Mouse (Mus musculus) CH12.LX (cell line): ENCODE data around the gene Gdf9. TPM values are rescaled to one million over a fixed set of nuclear protein-coding genes. Genes with fewer than 3 reads are reported as not detected.

Experiments used
- DNase-seq: peaks from one replicate; pipeline ENCODE4 v3.0.0-alpha.2; 2013; ENCODE audit errors: extremely low read depth
- H3K27ac ChIP-seq: 2 replicates; pipeline ENCODE4 v1.5.1; 2012; ENCODE audit warnings: low read depth, mild to moderate bottlenecking, control low read depth, moderate library complexity; ENCODE audit not compliant: insufficient read depth
- H3K27me3 ChIP-seq: replicated peaks from 2 replicates; pipeline ENCODE3; 2012; ENCODE audit warnings: inconsistent platforms
- H3K36me3 ChIP-seq, 2 experiments: replicated peaks in 1 of 2; 2 replicates each; pipeline versions ENCODE3 to v1.6.1; 2012; ENCODE audit warnings: inconsistent platforms in 1 of 2, low read length in 1 of 2, mild to moderate bottlenecking in 1 of 2, mixed read lengths in 1 of 2, moderate library complexity in 1 of 2; ENCODE audit not compliant: control insufficient read depth in 1 of 2, insufficient read depth in 1 of 2
- H3K4me1 ChIP-seq, 2 experiments: 2 replicates each; pipeline ENCODE4 v1.6.1; 2012; ENCODE audit warnings: inconsistent platforms in 1 of 2, moderate library complexity in 1 of 2; ENCODE audit not compliant: insufficient read depth in 2 of 2, control insufficient read depth in 1 of 2
- H3K4me2 ChIP-seq: 2 replicates; pipeline ENCODE4 v1.6.1; 2012; ENCODE audit warnings: low read depth, mild to moderate bottlenecking, control low read depth; ENCODE audit not compliant: poor library complexity, insufficient read depth, severe bottlenecking
- H3K4me3 ChIP-seq, 3 experiments: fragments of 150-350 bp in 1 of 3; sonication (generic) in 1 of 3; replicated peaks in 1 of 3; 2 replicates each; pipeline versions ENCODE3 to v1.5.1; 2011 to 2012; ENCODE audit warnings: low read depth in 2 of 3, low read length in 2 of 3, mild to moderate bottlenecking in 2 of 3, moderate library complexity in 2 of 3, control low read depth in 1 of 3, improper control_type of control experiment in 1 of 3, inconsistent platforms in 1 of 3, mixed read lengths in 1 of 3; ENCODE audit not compliant: poor library complexity in 1 of 3
- H3K79me2 ChIP-seq: replicated peaks from 2 replicates; pipeline ENCODE4 v1.6.1; 2012; ENCODE audit warnings: mild to moderate bottlenecking, moderate library complexity; ENCODE audit not compliant: control insufficient read depth, poor library complexity, insufficient read depth, severe bottlenecking; ENCODE audit errors: extremely low read depth
- H3K9ac ChIP-seq: 2 replicates; pipeline ENCODE4 v1.6.1; 2012; ENCODE audit warnings: low read depth, mild to moderate bottlenecking, control low read depth, moderate library complexity; ENCODE audit not compliant: insufficient read depth
- H3K9me3 ChIP-seq: replicated peaks from 2 replicates; pipeline ENCODE3; 2012; ENCODE audit warnings: low read length, inconsistent platforms, mixed read lengths
- BHLHE40 ChIP-seq: IDR thresholded peaks from 2 replicates; pipeline ENCODE4 v1.6.1; 2011; ENCODE audit warnings: mild to moderate bottlenecking, low read depth, low read length, improper control_type of control experiment
- CHD1 ChIP-seq: IDR thresholded peaks from 2 replicates; pipeline ENCODE4 v1.6.1; 2012; ENCODE audit warnings: low read depth, low read length, improper control_type of control experiment, inconsistent platforms
- CTCF ChIP-seq, 2 experiments: IDR thresholded peaks in 1 of 2; conservative IDR thresholded peaks in 1 of 2; 2 replicates each; pipeline ENCODE4 v1.5.1; 2011 to 2012; ENCODE audit warnings: low read depth in 2 of 2, low read length in 2 of 2, improper control_type of control experiment in 1 of 2, inconsistent platforms in 1 of 2, mild to moderate bottlenecking in 1 of 2, moderate library complexity in 1 of 2
- E2F4 ChIP-seq: IDR thresholded peaks from 2 replicates; pipeline ENCODE4 v1.6.1; 2011; ENCODE audit warnings: low read depth, low read length, improper control_type of control experiment; ENCODE audit not compliant: insufficient replicate concordance
- ETS1 ChIP-seq: conservative IDR thresholded peaks from 2 replicates; pipeline ENCODE4 v1.6.1; 2012; ENCODE audit warnings: low read depth, mild to moderate bottlenecking, inconsistent platforms, low read length, improper control_type of control experiment, moderate library complexity
- HCFC1 ChIP-seq: IDR thresholded peaks from 2 replicates; pipeline ENCODE4 v1.6.1; 2012; ENCODE audit warnings: low read depth, mild to moderate bottlenecking, inconsistent platforms, low read length, improper control_type of control experiment
- IRF4 ChIP-seq: IDR thresholded peaks from 2 replicates; pipeline ENCODE4 v1.6.1; 2014; ENCODE audit warnings: low read depth, mild to moderate bottlenecking, inconsistent platforms, low read length, improper control_type of control experiment
- KAT2A ChIP-seq: IDR thresholded peaks from 2 replicates; pipeline ENCODE4 v1.6.1; 2012; ENCODE audit warnings: low read length, improper control_type of control experiment, inconsistent platforms; ENCODE audit not compliant: insufficient replicate concordance
- MAX ChIP-seq: IDR thresholded peaks from 2 replicates; pipeline ENCODE4 v1.6.1; 2011; ENCODE audit warnings: low read length, improper control_type of control experiment
- MEF2A ChIP-seq: IDR thresholded peaks from 2 replicates; pipeline ENCODE4 v1.6.1; 2014; ENCODE audit warnings: low read depth, mild to moderate bottlenecking, inconsistent platforms, low read length, improper control_type of control experiment, borderline replicate concordance
- MXI1 ChIP-seq: IDR thresholded peaks from 2 replicates; pipeline ENCODE4 v1.6.1; 2011; ENCODE audit warnings: mild to moderate bottlenecking, low read depth, low read length, improper control_type of control experiment
- POLR2A ChIP-seq: IDR thresholded peaks from 2 replicates; pipeline ENCODE4 v1.6.1; 2011; ENCODE audit warnings: low read depth, mild to moderate bottlenecking, improper control_type of control experiment, low read length
- RAD21 ChIP-seq: IDR thresholded peaks from 2 replicates; pipeline ENCODE4 v1.6.1; 2011; ENCODE audit warnings: low read depth, mild to moderate bottlenecking, low read length, improper control_type of control experiment, moderate library complexity
- RCOR1 ChIP-seq: conservative IDR thresholded peaks from 2 replicates; pipeline ENCODE4 v1.6.1; 2012; ENCODE audit warnings: low read depth, mild to moderate bottlenecking, inconsistent platforms, low read length, improper control_type of control experiment
- SMC3 ChIP-seq: IDR thresholded peaks from 2 replicates; pipeline ENCODE4 v1.6.1; 2011; ENCODE audit warnings: low read depth, low read length, improper control_type of control experiment
- TCF12 ChIP-seq: IDR thresholded peaks from 2 replicates; pipeline ENCODE4 v1.6.1; 2014; ENCODE audit warnings: low read depth, mild to moderate bottlenecking, inconsistent platforms, low read length, improper control_type of control experiment
- UBTF ChIP-seq: IDR thresholded peaks from 2 replicates; pipeline ENCODE4 v1.6.1; 2012; ENCODE audit warnings: low read depth, mild to moderate bottlenecking, inconsistent platforms, low read length, improper control_type of control experiment, moderate library complexity
- USF1 ChIP-seq: IDR thresholded peaks from 2 replicates; pipeline ENCODE4 v1.6.1; 2014; ENCODE audit warnings: low read depth, mild to moderate bottlenecking, inconsistent platforms, low read length, improper control_type of control experiment
- ZC3H11A ChIP-seq: IDR thresholded peaks from 2 replicates; pipeline ENCODE4 v1.6.1; 2012; ENCODE audit warnings: low read depth, mild to moderate bottlenecking, inconsistent platforms, low read length, improper control_type of control experiment
- ZNF384 ChIP-seq: IDR thresholded peaks from 2 replicates; pipeline ENCODE4 v1.6.1; 2012; ENCODE audit warnings: low read depth, low read length, improper control_type of control experiment, inconsistent platforms
- dilution Hi-C: fragments of 300-500 bp; cut with MboI; formaldehyde crosslinking; loops from 2 replicates; pipeline ENCODE4 v1.14.3; 2020; ENCODE audit warnings: low sequenced_read_pairs; ENCODE audit not compliant: extremely low pct_unique_long_range_greater_than_20kb, extremely low pct_ligation_motif_present
- in situ Hi-C: fragments of 300-500 bp; cut with MboI; formaldehyde crosslinking; loops from 3 replicates; pipeline ENCODE4 v1.14.3; 2019; ENCODE audit warnings: low sequenced_read_pairs, low pct_ligation_motif_present, low pct_unique_long_range_greater_than_20kb, mixed read lengths
- polyA plus RNA-seq: library from polyadenylated mRNA; unstranded; fragments of >175 nt; gene quantifications from 2 replicates; pipeline ENCODE4 v1.2.1, GENCODE M21; 2012; ENCODE audit warnings: low read depth; ENCODE audit not compliant: insufficient read length
- total RNA-seq, 2 experiments: library from RNA; depleted of rRNA; stranded (reverse); fragments of 300-350 nt in 1 of 2; fragments of >200 nt in 1 of 2; gene quantifications; 2 replicates each; pipeline ENCODE4 v1.2.3; 2012 to 2014

Gene Gdf9
- total and polyA plus RNA-seq, 3 experiments: 0.13 to 0.16 TPM; not detected in 1

DNA sequence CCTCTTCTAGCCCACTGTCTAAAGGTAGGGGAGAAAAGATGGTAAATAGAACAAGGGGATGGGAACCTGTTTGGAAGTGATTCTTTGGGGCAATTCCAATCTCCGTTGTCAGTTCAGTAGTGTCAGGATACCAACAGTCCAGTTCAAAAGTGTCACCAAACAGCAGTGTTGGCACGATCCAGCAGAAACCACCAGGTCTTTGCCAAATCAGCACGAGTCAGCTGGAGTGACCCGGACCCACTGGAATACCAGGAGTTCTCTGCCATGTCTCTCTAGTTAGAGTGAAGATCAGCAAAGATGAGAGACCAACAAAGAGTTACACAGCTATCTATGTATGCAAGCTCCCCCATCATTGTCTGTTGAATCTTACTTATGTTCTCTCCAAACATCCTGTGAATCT, 17.0 kb upstream of the Gdf9 start:
- in situ Hi-C loops (no loop called here), dilution Hi-C loops (no loop called here)
- peaks cover 76 to 97% of the 10 kb centered on the region in 2 experiments for H3K36me3 ChIP-seq
- no peak overlapping the region for H3K4me3 ChIP-seq
- no peaks in the 10 kb centered on the region for H3K27me3 ChIP-seq
- no peak overlapping the region for H3K4me2 ChIP-seq
- no peak for TF ChIP-seq ETS1
- no peak overlapping the region for H3K27ac ChIP-seq
- H3K4me1 ChIP-seq: no peaks in the 10 kb centered on the region
- no peak for DNase-seq
- no peak overlapping the region for H3K9ac ChIP-seq
- H3K79me2 ChIP-seq: no peaks in the 10 kb centered on the region; the same call in 1 of the 2 replicates
- H3K9me3 ChIP-seq: no peaks in the 10 kb centered on the region

DNA sequence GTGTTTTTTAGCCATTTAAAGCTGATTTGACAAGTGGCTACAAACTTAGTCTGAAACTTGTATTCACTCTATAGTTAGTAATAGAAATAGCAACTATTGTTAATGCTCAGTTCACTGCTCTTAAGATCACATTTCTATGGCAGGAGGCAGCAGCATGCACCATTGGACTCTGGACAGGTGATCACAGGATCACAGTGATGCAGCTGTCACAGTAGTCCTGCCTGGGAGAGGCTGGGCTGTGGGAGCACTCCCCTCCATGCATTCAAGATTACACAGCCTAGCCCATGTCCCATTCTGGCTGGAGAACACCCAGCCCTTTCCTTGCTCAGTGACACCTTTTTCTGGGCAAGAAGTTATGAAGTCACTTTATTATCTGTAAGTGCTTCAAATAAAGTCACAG, 12.8 kb upstream of the Gdf9 start:
- H3K4me2 ChIP-seq: no peak overlapping the region
- no peaks in the 10 kb centered on the region for H3K4me1 ChIP-seq
- H3K9me3 ChIP-seq: no peaks in the 10 kb centered on the region
- no peak overlapping the region for H3K4me3 ChIP-seq
- H3K9ac ChIP-seq: no peak overlapping the region
- peaks cover 58 to 89% of the 10 kb centered on the region in 2 experiments for H3K36me3 ChIP-seq
- dilution Hi-C loops: no loop called here
- no peak overlapping the region for H3K27ac ChIP-seq
- DNase-seq: no peak
- no peaks in the 10 kb centered on the region for H3K27me3 ChIP-seq
- TF ChIP-seq RCOR1 (no peak), USF1 (no peak), E2F4 (no peak), POLR2A (no peak), CTCF (conservative IDR thresholded peaks at IDR 0.05 in 1 of 2, IDR thresholded peaks at IDR 0.05 in 1 of 2; ENCODE audit: low read depth in 2 of 2, low read length in 2 of 2) (no peak), ZNF384 (no peak), UBTF (no peak), IRF4 (no peak)
- in situ Hi-C loops: no loop called here
- H3K79me2 ChIP-seq: no peaks in the 10 kb centered on the region; the same call in 1 of the 2 replicates

DNA sequence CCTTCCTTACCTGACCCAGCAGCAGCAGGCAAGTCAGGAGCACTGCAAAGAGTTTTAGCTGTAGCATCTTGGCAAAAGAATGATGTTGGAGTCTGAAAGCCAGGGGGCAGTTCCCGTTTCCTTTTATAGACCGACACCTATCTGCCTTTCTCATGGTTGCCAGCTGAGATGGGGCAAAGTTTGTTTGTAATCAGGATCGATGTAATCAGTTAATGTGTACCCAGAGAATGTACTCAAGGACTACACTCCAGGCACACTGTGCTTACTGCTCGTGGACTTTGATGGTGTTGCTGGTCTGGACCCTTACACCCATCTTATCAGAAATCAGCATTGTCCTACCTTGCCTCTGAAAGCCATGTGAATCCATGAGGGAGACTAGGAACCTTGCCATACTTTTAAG, 7.8 kb upstream of the Gdf9 start, which contains the start of gene Leap2:
Leap2 (minus strand) TSS at position 135 of the 400 bp plus-strand sequence.
- Histone ChIP-seq H3K79me2 (no peaks in the 10 kb centered on the region), H3K27me3 (no peaks in the 10 kb centered on the region), H3K4me3 (no peak within 1 kb of the TSS), H3K27ac (no peak within 1 kb of the TSS), H3K4me2 (no peak within 1 kb of the TSS), H3K36me3 (peaks cover 19 to 72% of the 10 kb centered on the region in 2 experiments), H3K9ac (no peak within 1 kb of the TSS), H3K9me3 (no peaks in the 10 kb centered on the region), H3K4me1 (no peaks in the 10 kb centered on the region)
- TF ChIP-seq BHLHE40 (no peak), ZNF384 (no peak), MEF2A (no peak), CHD1 (no peak), HCFC1 (no peak), ETS1 (no peak), UBTF (no peak), MAX (no peak), SMC3 (no peak), RAD21 (no peak), E2F4 (no peak), MXI1 (no peak), POLR2A (no peak), ZC3H11A (no peak), TCF12 (no peak), KAT2A (no peak)
- dilution Hi-C loops: no loop called here
- DNase-seq: no peak
- in situ Hi-C loops: no loop called here
